Mouse (Mus musculus) bone marrow macrophage, adult 2 months (primary cell): ENCODE measurements at regions not wholly inside any gene's neighbourhood (a gene's known extent, or its start where the extent isn't known, plus 50 kb on each side); places are given as distances from the start of the nearest gene placed in this dataset.

Source experiments
- H3K27ac ChIP-seq: 2 replicates; pipeline ENCODE4 v1.5.1; 2012; ENCODE audit warnings: low read depth, low read length; ENCODE audit not compliant: insufficient read depth
- H3K4me1 ChIP-seq: 2 replicates; pipeline ENCODE4 v1.6.1; 2012; ENCODE audit warnings: low read length; ENCODE audit not compliant: control insufficient read depth, insufficient read depth
- H3K4me3 ChIP-seq: 2 replicates; pipeline ENCODE4 v1.5.1; 2012; ENCODE audit warnings: mild to moderate bottlenecking, low read length, moderate library complexity; ENCODE audit not compliant: insufficient read depth
- CTCF ChIP-seq: IDR thresholded peaks from 2 replicates; pipeline ENCODE4 v1.5.1; 2012; ENCODE audit warnings: low read depth, mild to moderate bottlenecking, low read length, moderate library complexity
- POLR2A ChIP-seq: IDR thresholded peaks from 2 replicates; pipeline ENCODE4 v1.6.1; 2012; ENCODE audit warnings: mild to moderate bottlenecking, low read depth, low read length, borderline replicate concordance

DNA sequence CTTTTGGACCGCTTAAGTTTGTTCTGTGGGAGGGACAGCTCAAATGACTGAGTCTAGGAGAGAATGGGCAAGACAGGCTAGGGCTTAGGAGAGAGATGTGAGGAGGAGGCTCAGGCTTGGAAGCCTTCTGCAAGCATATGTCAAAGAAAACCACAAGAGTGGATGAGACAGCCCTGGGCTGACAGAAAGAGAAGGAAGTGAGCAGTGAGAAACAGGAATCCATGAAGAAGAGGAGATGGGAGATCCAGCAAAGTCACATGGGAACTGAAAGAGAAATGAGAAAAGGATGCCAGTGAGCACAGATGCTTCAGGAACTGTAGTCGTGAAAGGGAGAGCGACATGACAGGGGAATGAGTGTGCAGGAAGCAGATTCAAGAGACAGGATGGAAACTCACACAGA, 175.6 kb downstream of the Fam76b start:
- H3K4me3 ChIP-seq = no peak overlapping the region
- H3K27ac ChIP-seq = no peak overlapping the region
- peaks cover 6% of the 10 kb centered on the region; the same call in 1 of the 2 replicates for H3K4me1 ChIP-seq
- TF ChIP-seq POLR2A = no peak
- TF ChIP-seq CTCF = no peak

GRCm38 (mm10) chr9:14006233-14006984, 178.9 kb downstream of the Fam76b start:
- Histone ChIP-seq H3K4me3 (no peak overlapping the region), H3K4me1 (peaks cover 6% of the 10 kb centered on the region; the same call in 1 of the 2 replicates), H3K27ac (no peak overlapping the region)
- TF ChIP-seq CTCF = no peak

- no peak for TF ChIP-seq POLR2A
- TF ChIP-seq CTCF = no peak
- Histone ChIP-seq H3K4me3 (no peak overlapping the region), H3K4me1 (no peaks in the 10 kb centered on the region), H3K27ac (no peak overlapping the region)
These were observed 181.9 kb downstream of the Fam76b start for GRCm38 (mm10) chr9:14009451-14009850.

DNA sequence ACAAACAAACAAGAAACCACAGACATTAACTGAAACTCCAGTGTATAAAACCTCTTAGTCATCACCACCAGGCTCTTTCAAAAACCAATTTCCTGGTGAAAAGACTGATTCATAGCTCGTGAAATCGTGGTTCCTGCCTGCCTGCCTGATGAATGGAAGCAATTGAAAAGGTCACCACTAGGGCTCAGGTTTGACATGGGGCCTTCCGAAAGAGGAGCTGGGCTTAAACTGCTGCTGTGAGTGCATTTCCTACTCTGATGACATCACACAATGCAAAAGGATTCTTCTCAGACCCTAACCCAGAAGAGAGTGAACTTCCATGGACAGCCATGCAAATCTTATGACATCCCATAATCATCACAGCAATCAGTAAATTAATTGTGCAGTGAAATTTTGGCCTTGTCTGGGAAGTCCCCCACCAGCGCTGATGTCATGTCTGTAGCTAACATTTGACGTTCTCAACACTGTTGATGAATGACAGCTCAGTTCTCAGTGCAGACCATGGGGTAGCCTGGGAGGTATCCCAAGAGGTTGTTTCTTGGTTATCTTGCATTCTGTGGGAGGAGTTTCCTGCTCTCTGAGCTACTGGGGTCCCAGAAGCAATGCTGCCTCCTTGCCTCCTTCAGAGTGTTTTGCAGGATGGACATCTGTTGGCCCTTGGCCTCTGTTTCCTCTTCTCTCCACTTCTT, 182.9 kb downstream of the Fam76b start:
- H3K4me3 ChIP-seq = no peak overlapping the region
- no peak for TF ChIP-seq POLR2A
- TF ChIP-seq CTCF = no peak
- no peak overlapping the region for H3K27ac ChIP-seq
- H3K4me1 ChIP-seq = no peaks in the 10 kb centered on the region

GRCm38 (mm10) chr9:14024216-14024615, 196.7 kb downstream of the Fam76b start:
- no peak overlapping the region for H3K4me3 ChIP-seq
- H3K4me1 ChIP-seq = no peaks in the 10 kb centered on the region
- TF ChIP-seq POLR2A = no peak
- TF ChIP-seq CTCF = no peak
- no peak overlapping the region for H3K27ac ChIP-seq

GRCm38 (mm10) chr9:14024701-14025100, 197.2 kb downstream of the Fam76b start:
- TF ChIP-seq POLR2A (no peak), CTCF (no peak)
- Histone ChIP-seq H3K4me1 (no peaks in the 10 kb centered on the region), H3K4me3 (no peak overlapping the region), H3K27ac (no peak overlapping the region)

DNA sequence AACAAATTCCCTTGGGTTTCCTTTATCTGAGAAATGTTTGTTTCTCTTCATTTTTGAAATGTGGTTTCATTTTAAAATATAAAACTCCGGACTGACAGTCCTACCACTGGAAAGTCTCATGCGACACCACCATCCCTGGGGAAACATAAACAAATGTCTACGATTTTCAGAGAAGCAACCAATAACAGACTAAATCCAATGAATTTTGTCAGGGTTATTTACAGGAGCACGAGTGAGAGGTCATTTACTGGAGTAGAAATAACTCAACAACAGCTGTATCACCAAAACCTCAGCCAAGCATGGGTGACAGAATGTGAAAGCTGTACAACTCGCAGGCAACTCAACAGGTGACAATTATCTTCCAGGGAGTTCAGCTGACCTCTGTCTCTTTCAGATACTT, 200.5 kb downstream of the Fam76b start:
- H3K27ac ChIP-seq = no peak overlapping the region
- no peaks in the 10 kb centered on the region for H3K4me1 ChIP-seq
- TF ChIP-seq POLR2A (no peak), CTCF (no peak)
- no peak overlapping the region for H3K4me3 ChIP-seq

GRCm38 (mm10) chr9:14031358-14032047, 204.0 kb downstream of the Fam76b start:
- H3K27ac ChIP-seq = no peak overlapping the region
- TF ChIP-seq CTCF (no peak), POLR2A (no peak)
- no peak overlapping the region for H3K4me3 ChIP-seq
- no peaks in the 10 kb centered on the region for H3K4me1 ChIP-seq

DNA sequence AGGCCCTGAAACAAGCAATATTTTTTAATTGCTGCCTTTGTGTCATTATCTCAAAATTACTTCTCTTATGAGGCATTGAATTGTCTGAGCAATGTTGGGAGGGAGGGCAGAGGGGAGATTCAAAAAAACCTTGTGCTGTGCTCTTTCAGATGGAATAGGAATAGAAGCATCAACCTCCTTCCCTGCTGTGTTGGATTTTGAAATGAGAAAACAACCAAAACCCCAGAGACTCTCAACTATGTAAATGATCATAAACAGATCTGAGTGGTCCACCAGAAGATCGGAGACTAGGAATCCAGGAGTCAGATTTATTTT, 204.5 kb downstream of the Fam76b start:
- no peak overlapping the region for H3K27ac ChIP-seq
- TF ChIP-seq POLR2A (no peak), CTCF (no peak)
- no peak overlapping the region for H3K4me3 ChIP-seq
- H3K4me1 ChIP-seq = no peaks in the 10 kb centered on the region

DNA sequence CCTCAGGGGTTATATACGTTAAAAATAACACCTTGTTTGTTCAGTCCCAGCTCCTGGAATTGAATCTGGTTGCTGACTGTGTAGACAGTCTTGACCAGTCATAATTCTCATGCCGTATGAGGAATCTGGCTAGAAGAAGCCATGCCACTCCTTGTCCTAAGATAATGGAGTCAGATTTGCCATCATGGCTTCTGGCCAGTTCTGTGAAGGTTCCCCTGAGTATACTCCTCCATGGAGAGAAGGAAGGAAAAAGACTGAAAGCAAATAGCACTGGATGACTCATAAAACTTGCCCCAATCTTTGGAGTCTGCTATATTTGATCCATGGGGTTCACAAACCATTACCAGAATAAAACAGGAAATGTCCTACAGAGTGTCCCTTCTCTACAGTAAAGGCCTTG, 208.0 kb downstream of the Fam76b start:
- TF ChIP-seq CTCF (no peak), POLR2A (no peak)
- H3K4me3 ChIP-seq = no peak overlapping the region
- no peaks in the 10 kb centered on the region for H3K4me1 ChIP-seq

More for the DNA sequence above, 208.0 kb downstream of the Fam76b start:
- no peak overlapping the region for H3K27ac ChIP-seq
